Mouse (Mus musculus): ENCODE data around the gene Cacna2d4. TPM values are rescaled to one million over a fixed set of nuclear protein-coding genes. Genes with fewer than 3 reads are reported as not detected.

The Cacna2d4 gene
- total and polyA plus RNA-seq, 3 experiments: 0.33 TPM; not detected in 2

DNA sequence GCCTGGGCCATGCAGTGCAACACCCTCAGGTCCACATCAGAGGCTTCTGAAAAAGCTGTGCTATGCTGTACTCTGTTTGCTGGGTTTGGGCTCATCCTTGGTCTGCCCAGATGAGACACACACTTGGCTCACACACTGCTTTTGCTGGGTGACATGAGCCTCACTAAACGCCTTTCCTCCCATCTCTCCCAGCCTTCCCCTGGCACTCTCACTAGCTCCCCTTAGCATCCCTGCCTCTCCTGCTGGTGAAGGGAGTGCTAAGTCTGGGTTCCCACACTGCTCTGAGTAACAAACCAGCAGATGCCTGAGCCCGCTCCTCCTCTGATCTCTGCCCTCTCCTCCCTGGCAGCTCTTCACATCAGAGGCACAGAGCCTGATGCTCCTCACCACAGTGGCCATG, 40.4 kb downstream of the Cacna2d4 start:
- Histone ChIP-seq H3K27me3 (ENCODE audit: insufficient read depth, low read length) (no peaks in the 10 kb centered on the region; the same call in 1 of the 2 replicates), H3K4me1 (ENCODE audit: insufficient read depth, low read depth, low read length) (no peaks in the 10 kb centered on the region), H3K4me3 (ENCODE audit: low read depth, low read length) (no peak overlapping the region), H3K36me3 (replicated peaks) (no peaks in the 10 kb centered on the region), H3K9me3 (replicated peaks) (no peaks in the 10 kb centered on the region)
- DNase-seq (ENCODE audit: low spot score) (no peak), ATAC-seq (ENCODE audit: extremely low read depth, insufficient number of reproducible peaks, low FRiP score, poor library complexity, severe bottlenecking) (no peak)
- TF ChIP-seq GATA1 (IDR thresholded peaks at IDR 0.05; ENCODE audit: borderline replicate concordance, low read length) (no peak), CTCF (IDR thresholded peaks at IDR 0.05; ENCODE audit: low read depth, low read length) (no peak), GATA2 (IDR thresholded peaks at IDR 0.05; ENCODE audit: borderline replicate concordance, low read depth, low read length) (no peak), POLR2AphosphoS5 (IDR thresholded peaks at IDR 0.05; ENCODE audit: insufficient replicate concordance, low read depth, low read length) (no peak), TAL1 (conservative IDR thresholded peaks at IDR 0.05; ENCODE audit: low read depth, low read length) (no peak)

DNA sequence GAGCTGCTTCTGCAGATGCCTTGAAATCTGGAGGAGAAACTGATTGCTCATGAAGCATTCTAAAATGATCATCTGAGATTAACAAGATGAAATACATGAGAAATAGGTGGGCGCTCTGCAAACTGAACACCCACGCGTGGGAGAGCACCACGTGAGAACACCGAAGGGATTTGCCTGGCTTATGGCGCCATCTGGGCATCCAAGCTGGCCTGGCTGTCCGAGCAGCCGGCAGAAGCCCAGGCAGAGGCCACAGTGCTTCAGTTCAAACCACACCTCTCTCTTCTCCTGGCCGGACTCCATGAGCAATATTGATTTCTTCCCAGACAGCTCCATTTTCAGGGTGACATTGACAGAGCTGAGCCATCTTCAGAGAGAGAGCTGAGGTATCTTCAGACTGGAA, 44.4 kb downstream of the Cacna2d4 start:
- H3K36me3 ChIP-seq (replicated peaks): no peaks in the 10 kb centered on the region
- TF ChIP-seq GATA1 (IDR thresholded peaks at IDR 0.05; ENCODE audit: borderline replicate concordance, low read length) (no peak), TAL1 (conservative IDR thresholded peaks at IDR 0.05; ENCODE audit: low read depth, low read length) (no peak), POLR2AphosphoS5 (IDR thresholded peaks at IDR 0.05; ENCODE audit: insufficient replicate concordance, low read depth, low read length) (no peak), CTCF (IDR thresholded peaks at IDR 0.05; ENCODE audit: low read depth, low read length) (no peak)
- DNase-seq (ENCODE audit: low spot score) (no peak), ATAC-seq (ENCODE audit: extremely low read depth, insufficient number of reproducible peaks, low FRiP score, poor library complexity, severe bottlenecking) (no peak)
- H3K4me1 ChIP-seq (ENCODE audit: insufficient read depth, low read depth, low read length): no peaks in the 10 kb centered on the region
- no peaks in the 10 kb centered on the region for H3K9me3 ChIP-seq (replicated peaks)
- no peak overlapping the region for H3K4me3 ChIP-seq (ENCODE audit: low read depth, low read length)
- H3K27me3 ChIP-seq (ENCODE audit: insufficient read depth, low read length): no peaks in the 10 kb centered on the region; the same call in 1 of the 2 replicates

- no peaks in the 10 kb centered on the region for H3K4me1 ChIP-seq (ENCODE audit: insufficient read depth, low read depth, low read length)
- H3K36me3 ChIP-seq (replicated peaks): no peaks in the 10 kb centered on the region
- 0 out of 2 replicates have a peak, but pooled peaks cover 2% of the 10 kb centered on the region for H3K27me3 ChIP-seq (ENCODE audit: insufficient read depth, low read length)
- no peaks in the 10 kb centered on the region for H3K9me3 ChIP-seq (replicated peaks)
- ATAC-seq (ENCODE audit: extremely low read depth, insufficient number of reproducible peaks, low FRiP score, poor library complexity, severe bottlenecking) (no peak), DNase-seq (ENCODE audit: low spot score) (no peak)
- TF ChIP-seq TAL1 (conservative IDR thresholded peaks at IDR 0.05; ENCODE audit: low read depth, low read length): no peak
- TF ChIP-seq GATA2 (IDR thresholded peaks at IDR 0.05; ENCODE audit: borderline replicate concordance, low read depth, low read length): no peak
- TF ChIP-seq CTCF (IDR thresholded peaks at IDR 0.05; ENCODE audit: low read depth, low read length): no peak
- no peak for TF ChIP-seq GATA1 (IDR thresholded peaks at IDR 0.05; ENCODE audit: borderline replicate concordance, low read length)
- no peak for TF ChIP-seq POLR2AphosphoS5 (IDR thresholded peaks at IDR 0.05; ENCODE audit: insufficient replicate concordance, low read depth, low read length)
- H3K4me3 ChIP-seq (ENCODE audit: low read depth, low read length): no peak overlapping the region
Measured at GRCm38 (mm10) chr6:119301310-119301709, 65.0 kb downstream of the Cacna2d4 start.

DNA sequence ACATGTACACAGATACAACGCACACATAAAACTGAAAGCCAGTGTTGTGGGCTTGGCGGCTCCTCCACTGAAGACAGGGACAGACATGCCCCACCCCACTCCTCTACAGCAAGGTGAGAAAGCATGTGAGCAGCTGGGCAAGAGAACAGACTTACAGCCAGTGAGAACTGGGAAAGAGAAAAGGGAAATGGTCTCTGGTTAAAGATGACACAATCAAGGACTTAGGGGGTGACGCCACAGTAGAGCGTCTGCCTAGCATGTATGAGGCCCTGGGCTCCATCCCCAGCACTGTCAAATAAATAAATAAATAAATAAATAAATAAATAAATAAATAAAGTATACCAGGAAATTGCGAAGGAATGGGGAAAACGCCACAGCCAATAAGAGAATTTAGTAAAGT, 67.0 kb downstream of the Cacna2d4 start:
- no peak for ATAC-seq (ENCODE audit: extremely low read depth, insufficient number of reproducible peaks, low FRiP score, poor library complexity, severe bottlenecking)
- TF ChIP-seq GATA1 (IDR thresholded peaks at IDR 0.05; ENCODE audit: borderline replicate concordance, low read length) (no peak), CTCF (IDR thresholded peaks at IDR 0.05; ENCODE audit: low read depth, low read length) (no peak), TAL1 (conservative IDR thresholded peaks at IDR 0.05; ENCODE audit: low read depth, low read length) (no peak), GATA2 (IDR thresholded peaks at IDR 0.05; ENCODE audit: borderline replicate concordance, low read depth, low read length) (no peak), POLR2AphosphoS5 (IDR thresholded peaks at IDR 0.05; ENCODE audit: insufficient replicate concordance, low read depth, low read length) (no peak)
- no peaks in the 10 kb centered on the region for H3K36me3 ChIP-seq (replicated peaks)
- no peak overlapping the region for H3K4me3 ChIP-seq (ENCODE audit: low read depth, low read length)
- H3K9me3 ChIP-seq (replicated peaks): no peaks in the 10 kb centered on the region
- no peaks in the 10 kb centered on the region for H3K4me1 ChIP-seq (ENCODE audit: insufficient read depth, low read depth, low read length)
- H3K27me3 ChIP-seq (ENCODE audit: insufficient read depth, low read length): 0 out of 2 replicates have a peak, but pooled peaks cover 2% of the 10 kb centered on the region
- no peak for DNase-seq (ENCODE audit: low spot score)

DNA sequence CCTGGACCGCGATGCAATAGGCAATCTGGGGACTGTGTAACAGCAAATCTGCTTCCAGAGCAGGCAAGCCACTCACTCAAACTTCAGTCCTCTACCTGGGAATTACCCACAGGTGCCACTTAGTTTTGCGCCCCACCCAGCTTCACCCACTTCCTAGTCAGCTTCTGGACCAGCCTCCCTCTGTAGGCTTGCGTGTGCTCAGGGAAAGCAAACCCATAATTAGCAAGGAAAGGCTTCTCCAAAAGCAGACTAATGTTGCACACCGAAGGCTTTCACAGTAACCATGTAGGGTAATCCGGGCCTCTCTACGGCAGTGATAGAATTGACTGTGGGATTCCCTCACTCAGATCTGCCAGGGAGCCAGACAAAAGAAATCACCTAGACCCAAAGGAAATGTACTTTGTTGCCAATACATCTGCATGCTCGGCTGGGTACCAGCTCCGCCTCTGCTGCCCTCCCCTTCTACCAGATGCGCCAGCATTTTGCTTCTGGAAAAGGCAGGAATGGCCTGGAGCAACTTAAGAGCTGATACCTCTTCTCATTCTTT, 71.6 kb downstream of the Cacna2d4 start:
- no peak for TF ChIP-seq GATA2 (IDR thresholded peaks at IDR 0.05; ENCODE audit: borderline replicate concordance, low read depth, low read length)
- no peak for TF ChIP-seq CTCF (IDR thresholded peaks at IDR 0.05; ENCODE audit: low read depth, low read length)
- TF ChIP-seq POLR2AphosphoS5 (IDR thresholded peaks at IDR 0.05; ENCODE audit: insufficient replicate concordance, low read depth, low read length): no peak
- TF ChIP-seq TAL1 (conservative IDR thresholded peaks at IDR 0.05; ENCODE audit: low read depth, low read length): no peak
- TF ChIP-seq GATA1 (IDR thresholded peaks at IDR 0.05; ENCODE audit: borderline replicate concordance, low read length): no peak
- H3K4me3 ChIP-seq (ENCODE audit: low read depth, low read length): no peak overlapping the region
- no peaks in the 10 kb centered on the region for H3K36me3 ChIP-seq (replicated peaks)
- ATAC-seq (ENCODE audit: extremely low read depth, insufficient number of reproducible peaks, low FRiP score, poor library complexity, severe bottlenecking) (no peak), DNase-seq (ENCODE audit: low spot score) (no peak)
- no peaks in the 10 kb centered on the region for H3K9me3 ChIP-seq (replicated peaks)
- no peaks in the 10 kb centered on the region for H3K4me1 ChIP-seq (ENCODE audit: insufficient read depth, low read depth, low read length)
- peaks cover 4% of the 10 kb centered on the region; the same call in 1 of the 2 replicates for H3K27me3 ChIP-seq (ENCODE audit: insufficient read depth, low read length)

DNA sequence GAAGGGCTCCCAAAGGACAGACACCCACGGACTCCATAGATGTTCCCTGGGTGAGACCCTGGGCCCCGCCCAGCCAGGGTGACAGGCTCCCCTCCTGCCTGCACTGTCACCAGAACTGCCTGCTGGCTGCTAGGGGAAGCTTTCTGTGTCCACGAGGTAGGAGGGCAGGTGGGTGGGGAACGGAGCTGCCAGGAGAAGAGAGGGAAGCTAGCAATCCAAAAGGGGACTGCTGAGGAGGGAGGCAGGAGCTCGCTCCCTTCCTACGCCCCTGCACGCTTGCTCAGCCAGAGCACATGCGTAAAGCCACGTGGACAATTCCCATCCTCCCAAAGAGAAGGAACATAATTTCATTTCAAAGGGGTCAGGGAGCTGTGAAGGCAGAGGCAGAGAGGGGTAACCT, 73.8 kb downstream of the Cacna2d4 start:
- H3K4me3 ChIP-seq (ENCODE audit: low read depth, low read length): no peak overlapping the region
- peaks cover 4% of the 10 kb centered on the region; the same call in 1 of the 2 replicates for H3K27me3 ChIP-seq (ENCODE audit: insufficient read depth, low read length)
- DNase-seq (ENCODE audit: low spot score) (no peak), ATAC-seq (ENCODE audit: extremely low read depth, insufficient number of reproducible peaks, low FRiP score, poor library complexity, severe bottlenecking) (no peak)
- TF ChIP-seq GATA2 (IDR thresholded peaks at IDR 0.05; ENCODE audit: borderline replicate concordance, low read depth, low read length) (no peak), TAL1 (conservative IDR thresholded peaks at IDR 0.05; ENCODE audit: low read depth, low read length) (no peak), GATA1 (IDR thresholded peaks at IDR 0.05; ENCODE audit: borderline replicate concordance, low read length) (no peak), POLR2AphosphoS5 (IDR thresholded peaks at IDR 0.05; ENCODE audit: insufficient replicate concordance, low read depth, low read length) (no peak), CTCF (IDR thresholded peaks at IDR 0.05; ENCODE audit: low read depth, low read length) (no peak)
- no peaks in the 10 kb centered on the region for H3K36me3 ChIP-seq (replicated peaks)
- no peaks in the 10 kb centered on the region for H3K4me1 ChIP-seq (ENCODE audit: insufficient read depth, low read depth, low read length)
- no peaks in the 10 kb centered on the region for H3K9me3 ChIP-seq (replicated peaks)

Data from G1E (cell line).